Comparison of ENCODE assay signal across 8 mouse cellular contexts in the genomic region with DNA sequence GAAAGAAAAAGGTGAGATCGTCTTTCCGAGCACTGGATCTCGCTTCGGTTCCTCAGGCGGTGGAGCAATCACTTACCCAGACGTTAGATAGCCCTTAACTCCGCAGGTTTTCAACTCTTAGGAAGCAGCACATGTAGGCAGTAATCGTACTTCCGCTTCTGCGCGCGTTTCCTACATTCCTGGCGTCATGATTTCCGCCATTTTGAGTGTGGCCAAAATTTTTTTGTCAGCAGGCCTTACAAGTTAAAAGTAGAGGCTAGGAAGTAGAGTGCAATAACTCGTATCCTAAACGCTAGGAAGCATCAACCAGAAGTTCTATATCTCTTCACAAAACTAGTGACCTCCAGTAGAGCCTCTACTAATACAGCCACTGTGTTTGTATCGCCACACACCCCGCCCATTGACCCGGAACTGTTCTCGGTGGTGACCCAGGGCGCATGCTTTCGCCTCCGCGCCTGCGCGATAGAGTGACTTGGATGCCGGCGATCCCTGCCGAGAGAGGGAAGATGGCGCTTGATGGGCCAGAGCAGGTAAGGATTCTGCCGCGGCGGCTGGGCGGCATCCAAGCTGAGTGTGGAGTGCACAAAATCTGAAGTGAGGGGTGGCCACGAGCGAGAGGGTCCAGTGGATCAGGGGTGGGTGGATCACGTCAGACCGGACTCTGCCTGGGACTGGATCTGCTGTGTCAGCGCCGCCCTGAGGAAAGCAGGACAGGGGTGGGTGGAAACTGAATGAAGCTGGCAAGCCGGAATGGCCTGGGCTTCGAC. TPM values are rescaled to one million over a fixed set of nuclear protein-coding genes. Genes with fewer than 3 reads are reported as not detected.
DNase-seq lines count a peak whose midpoint lies in the region; ATAC-seq lines count a peak whose summit lies in the region.

Gene Ftsj3, minus strand, starts transcription at position 395 of the 767 bp plus-strand sequence.
Gene Psmc5, plus strand, starts transcription at position 470 of the 767 bp plus-strand sequence.

- ATAC-seq in inflammation-experienced regulatory T-cells, adult 6 months = peak; percentile 88
- peak; percentile 92 for ATAC-seq in megakaryocyte-erythroid progenitor cell, adult 5-6 weeks (replicated peaks; ENCODE audit: low FRiP score, low TSS enrichment, poor library complexity, severe bottlenecking)

- peak; percentile 98 for DNase-seq in adipocyte (ENCODE audit: low spot score)
- DNase-seq in embryo, embryonic 10 days (ENCODE audit: low spot score) = peak; percentile 99
- DNase-seq in gastrocnemius, postnatal 14 days = peak; percentile 98
- peak; percentile 97 to 99 for DNase-seq in left cerebral cortex, postnatal 10 days (ENCODE audit: extremely low spot score in 1 of 2, low spot score in 2 of 2)
- peak; percentile 95 for DNase-seq in right cerebral cortex, postnatal 25 days
- peak; percentile 96 to 99 for DNase-seq in urinary bladder, postnatal 4 days (ENCODE audit: low spot score in 2 of 2)

- intact Hi-C loops in gastrocnemius, postnatal 14 days (cut with DNase I; ENCODE audit: low total_unique reads) = no loop called here
- intact Hi-C loops in left cerebral cortex, postnatal 10 days (cut with DNase I) = no loop called here

RNA-seq across cellular contexts. Expression of gene Ftsj3, which starts in this region (rescaled TPM):
- total RNA-seq in gastrocnemius, postnatal 14 days (2021) = 10 to 100 TPM; 22.0 to 25.0 TPM
- 10 to 100 TPM; 31.7 to 66.8 (median 55.9) TPM for polyA plus RNA-seq in inflammation-experienced regulatory T-cells, adult 6 months (2017; shearing (Covaris generic))
- 10 to 100 TPM; 31.0 to 32.8 TPM for total RNA-seq in left cerebral cortex, postnatal 10 days (2021)
- total RNA-seq in megakaryocyte-erythroid progenitor cell, adult 5-6 weeks (2014; fragmentation: Nextera tagmentation) = 115 and 123 TPM in 2 replicates
- 235 and 274 TPM in 2 replicates for total RNA-seq in megakaryocyte-erythroid progenitor cell, adult 5-6 weeks (2017)

RNA-seq across cellular contexts. Expression of gene Psmc5, which starts in this region (rescaled TPM):
- 100 to 1,000 TPM; 133 to 137 TPM for total RNA-seq in gastrocnemius, postnatal 14 days (2021)
- polyA plus RNA-seq in inflammation-experienced regulatory T-cells, adult 6 months (2017; shearing (Covaris generic)) = 100 to 1,000 TPM; 145 to 157 (median 154) TPM
- total RNA-seq in left cerebral cortex, postnatal 10 days (2021) = 100 to 1,000 TPM; 127 to 134 TPM
- 126 and 145 TPM in 2 replicates for total RNA-seq in megakaryocyte-erythroid progenitor cell, adult 5-6 weeks (2014; fragmentation: Nextera tagmentation)
- 111 and 128 TPM in 2 replicates for total RNA-seq in megakaryocyte-erythroid progenitor cell, adult 5-6 weeks (2017)

Comparison
In these comparisons a context has a peak if more than half of its experiments do, and no peak if none do; other contexts are left out.
1. Peak in every context shown above with its lines: DNase-seq and ATAC-seq.